Mouse (Mus musculus) hindbrain, embryonic 11.5 days (tissue): Measurements from ENCODE around the gene Adora2b. TPM values are rescaled to one million over a fixed set of nuclear protein-coding genes. Genes with fewer than 3 reads are reported as not detected.

Source experiments
- ATAC-seq: fragments of 200-750 bp; cut with Nextera tagmentation; 2 replicates; pipeline ENCODE4 v1.8.0; 2017; ENCODE audit warnings: mild to moderate bottlenecking, moderate TSS enrichment, moderate library complexity; ENCODE audit not compliant: low FRiP score
- DNase-seq: peaks from one replicate; pipeline ENCODE4 v3.0.0-alpha.2; 2015; ENCODE audit warnings: low spot score
- H3K27ac ChIP-seq: fragments of 300-500 bp; sonication (generic); 2 replicates; pipeline ENCODE4 v1.5.1; 2014; ENCODE audit warnings: mild to moderate bottlenecking, low read depth, low read length
- H3K27me3 ChIP-seq: fragments of 300-500 bp; sonication (generic); 2 replicates; pipeline ENCODE4 v1.6.1; 2014; ENCODE audit warnings: mild to moderate bottlenecking, low read length, moderate library complexity, mixed read lengths; ENCODE audit not compliant: control insufficient read depth, insufficient read depth
- H3K36me3 ChIP-seq: fragments of 300-500 bp; sonication (generic); 2 replicates; pipeline ENCODE4 v1.6.1; 2014; ENCODE audit warnings: mild to moderate bottlenecking, low read length, moderate library complexity, mixed read lengths; ENCODE audit not compliant: control insufficient read depth, insufficient read depth
- H3K4me1 ChIP-seq: fragments of 300-500 bp; sonication (generic); replicated peaks from 2 replicates; pipeline ENCODE4 v1.6.1; 2014; ENCODE audit warnings: low read length, mixed read lengths; ENCODE audit not compliant: control insufficient read depth, insufficient read depth
- H3K4me2 ChIP-seq: fragments of 300-500 bp; sonication (generic); replicated peaks from 2 replicates; pipeline ENCODE4 v1.6.1; 2014; ENCODE audit warnings: mild to moderate bottlenecking, low read depth, low read length
- H3K4me3 ChIP-seq: fragments of 300-500 bp; sonication (generic); 2 replicates; pipeline ENCODE4 v1.5.1; 2014; ENCODE audit warnings: low read depth, low read length
- H3K9ac ChIP-seq: fragments of 300-500 bp; sonication (generic); 2 replicates; pipeline ENCODE4 v1.6.1; 2014; ENCODE audit warnings: low read depth, low read length
- H3K9me3 ChIP-seq: fragments of 300-500 bp; sonication (generic); 2 replicates; pipeline ENCODE4 v1.6.1; 2016; ENCODE audit warnings: low read length; ENCODE audit not compliant: control insufficient read depth
- WGBS: fragments of 180-500 bp; shearing (Covaris S2); extraction: QIAGEN DNeasy Blood & Tissue Kit; methylation state at CpG from one replicate; pipeline ENCODE4 v1.1.7; 2014; 5-methylcytosine and 5-hydroxymethylcytosine counted together
- polyA plus RNA-seq: library from polyadenylated mRNA; unstranded; fragments of >200 nt; fragmentation: Nextera tagmentation; extraction: Ambion mirVana; gene quantifications from 2 replicates; pipeline ENCODE4 v1.2.1, GENCODE M21; 2014

Gene Adora2b
- polyA plus RNA-seq, 1 experiment from 2014 or later, result 4.5 TPM

GRCm38 (mm10) chr11:62285020-62285419 is 36.2 kb downstream of the Adora2b start:
- H3K4me3 ChIP-seq, result no peak overlapping the region
- H3K9ac ChIP-seq, result no peak overlapping the region
- H3K9me3 ChIP-seq, result no peaks in the 10 kb centered on the region
- no peak overlapping the region for H3K4me2 ChIP-seq
- H3K36me3 ChIP-seq, result no peaks in the 10 kb centered on the region
- no peaks in the 10 kb centered on the region; the same call in 1 of the 2 replicates for H3K4me1 ChIP-seq
- DNase-seq (no peak), ATAC-seq (no peak)
- WGBS, result 93% methylated on average over 8 of the region's 8 CpGs
- H3K27ac ChIP-seq, result no peak overlapping the region
- no peaks in the 10 kb centered on the region for H3K27me3 ChIP-seq

DNA sequence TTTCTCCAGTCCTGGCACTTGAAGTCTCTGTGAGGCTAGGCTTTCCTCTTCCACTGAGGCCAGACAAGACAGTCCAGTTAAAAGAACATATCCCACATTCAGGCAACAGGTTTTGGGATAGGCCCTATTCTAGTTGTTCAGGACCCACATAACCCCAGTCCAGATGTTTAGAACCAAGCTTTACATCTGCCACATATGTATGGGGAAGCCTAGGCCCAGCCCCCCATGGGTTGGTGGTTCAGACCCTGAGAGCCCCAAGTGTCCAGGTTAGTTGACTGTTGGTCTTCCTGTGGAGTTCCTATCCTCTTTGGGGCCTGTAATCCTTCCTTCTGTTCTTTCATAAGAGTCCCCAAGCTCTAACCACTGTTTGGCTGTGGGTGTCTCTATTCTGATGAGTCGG is 38.9 kb downstream of the Adora2b start:
- ATAC-seq, result no peak

DNA sequence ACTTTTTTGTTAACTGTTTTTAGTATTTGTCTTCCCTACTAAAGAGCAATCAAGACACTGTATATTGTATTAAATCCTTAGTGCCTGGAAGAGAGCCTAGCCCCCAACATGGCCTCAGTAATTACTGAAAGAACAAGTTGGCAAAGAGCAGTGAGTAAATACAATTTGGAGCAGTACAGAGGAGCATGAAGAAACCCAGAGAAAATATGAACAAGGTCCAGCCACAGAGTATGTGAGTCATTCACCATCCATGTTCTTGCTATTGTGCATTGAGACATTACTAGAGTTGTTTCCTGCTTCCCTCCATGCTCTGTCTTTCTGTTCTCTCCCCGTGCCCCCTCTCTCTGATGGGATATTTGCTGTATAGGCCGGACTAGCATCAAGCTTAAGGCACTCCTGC is 45.3 kb downstream of the Adora2b start:
- 0 out of 2 replicates have a peak, but pooled peaks cover 2% of the 10 kb centered on the region for H3K36me3 ChIP-seq
- 97% methylated on average over 2 of the region's 2 CpGs for WGBS

More for the DNA sequence above, 38.9 kb downstream of the Adora2b start:
- Histone ChIP-seq H3K4me2 (no peak overlapping the region), H3K27me3 (no peaks in the 10 kb centered on the region), H3K4me3 (no peak overlapping the region), H3K27ac (no peak overlapping the region), H3K9ac (no peak overlapping the region), H3K9me3 (no peaks in the 10 kb centered on the region), H3K36me3 (no peaks in the 10 kb centered on the region), H3K4me1 (no peaks in the 10 kb centered on the region)
- 84% methylated on average over 1 of the region's 1 CpGs for WGBS
- no peak for DNase-seq

DNA sequence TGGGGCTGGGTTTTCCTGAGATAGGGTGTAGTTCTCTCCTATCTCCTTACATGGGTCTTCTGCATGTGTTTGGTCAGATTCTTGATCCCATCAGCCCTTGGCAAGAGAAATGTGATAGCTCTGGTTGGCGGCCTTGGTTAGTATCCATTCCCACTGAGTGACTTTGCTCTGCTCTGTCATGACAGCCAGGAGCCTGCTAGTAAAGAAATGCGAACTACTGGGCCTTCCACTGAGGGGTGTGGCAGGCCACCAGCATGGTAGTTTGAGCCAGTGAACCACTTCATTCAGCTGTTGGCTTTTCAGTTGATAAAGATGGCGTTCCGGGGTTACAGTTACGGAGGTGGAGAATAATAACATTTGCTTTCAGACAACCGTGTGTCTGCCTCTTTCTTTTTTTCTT is 50.1 kb downstream of the Adora2b start:
- Histone ChIP-seq H3K27me3 (no peaks in the 10 kb centered on the region), H3K4me3 (no peak overlapping the region), H3K27ac (no peak overlapping the region), H3K9me3 (no peaks in the 10 kb centered on the region), H3K4me1 (0 out of 2 replicates have a peak, but pooled peaks cover 2% of the 10 kb centered on the region), H3K9ac (no peak overlapping the region), H3K36me3 (0 out of 2 replicates have a peak, but pooled peaks cover 2% of the 10 kb centered on the region), H3K4me2 (no peak overlapping the region)
- DNase-seq (no peak), ATAC-seq (no peak)
- 90% methylated on average over 6 of the region's 6 CpGs for WGBS

More for the DNA sequence above, 45.3 kb downstream of the Adora2b start:
- Histone ChIP-seq H3K4me1 (no peaks in the 10 kb centered on the region), H3K9me3 (no peaks in the 10 kb centered on the region), H3K9ac (no peak overlapping the region), H3K4me3 (no peak overlapping the region), H3K27ac (no peak overlapping the region), H3K27me3 (no peaks in the 10 kb centered on the region), H3K4me2 (no peak overlapping the region)
- DNase-seq (no peak), ATAC-seq (no peak)

DNA sequence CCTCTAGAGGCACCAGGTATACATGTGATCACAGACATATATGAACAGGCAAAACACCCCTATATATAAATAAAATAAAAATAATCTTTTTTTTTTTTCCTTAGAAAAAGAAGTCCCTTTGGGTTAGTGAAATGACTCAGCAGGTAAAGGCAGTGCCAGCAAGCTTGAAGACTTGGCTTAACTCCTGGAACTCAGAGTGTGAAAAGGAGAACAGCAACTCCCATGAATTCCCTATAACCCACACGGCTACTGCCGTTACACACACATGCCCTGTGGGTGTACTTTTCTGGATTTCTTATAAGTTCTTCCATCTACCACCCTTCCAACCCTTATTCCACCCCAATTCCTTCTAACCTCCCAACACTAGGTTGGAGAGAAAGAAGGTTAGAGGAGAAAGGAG is 57.1 kb downstream of the Adora2b start:
- no peak for DNase-seq
- Histone ChIP-seq H3K4me2 (no peak overlapping the region), H3K27ac (no peak overlapping the region), H3K9me3 (no peaks in the 10 kb centered on the region), H3K4me3 (no peak overlapping the region), H3K9ac (no peak overlapping the region), H3K36me3 (no peaks in the 10 kb centered on the region), H3K4me1 (0 out of 2 replicates have a peak, but pooled peaks cover 2% of the 10 kb centered on the region), H3K27me3 (no peaks in the 10 kb centered on the region)
- 100% methylated on average over 2 of the region's 2 CpGs for WGBS
- no peak for ATAC-seq

DNA sequence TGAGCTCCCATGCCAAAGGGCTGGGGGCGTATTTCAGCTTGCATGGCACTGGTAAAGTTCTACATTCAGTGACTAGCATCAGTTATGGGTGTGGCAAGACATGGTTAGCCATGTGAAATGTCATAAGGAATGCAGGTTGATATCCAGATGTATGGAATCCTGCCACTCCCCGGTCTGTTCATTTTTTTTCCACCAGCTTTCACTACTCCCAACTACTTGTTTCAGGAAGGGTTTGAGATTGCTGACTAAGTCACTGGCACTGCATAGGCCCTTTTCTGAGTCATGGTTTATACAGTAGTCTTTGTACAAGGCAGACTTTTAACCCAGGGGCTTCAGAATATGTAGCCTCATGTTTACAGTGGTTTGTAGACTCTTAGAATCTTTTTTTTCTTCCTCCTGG is 60.5 kb downstream of the Adora2b start:
- DNase-seq, result no peak
- ATAC-seq, result no peak
- Histone ChIP-seq H3K27ac (no peak overlapping the region), H3K4me2 (no peak overlapping the region), H3K9ac (no peak overlapping the region), H3K4me3 (no peak overlapping the region), H3K9me3 (no peaks in the 10 kb centered on the region), H3K36me3 (no peaks in the 10 kb centered on the region), H3K27me3 (no peaks in the 10 kb centered on the region), H3K4me1 (no peaks in the 10 kb centered on the region)
- 93% methylated on average over 2 of the region's 2 CpGs for WGBS

DNA sequence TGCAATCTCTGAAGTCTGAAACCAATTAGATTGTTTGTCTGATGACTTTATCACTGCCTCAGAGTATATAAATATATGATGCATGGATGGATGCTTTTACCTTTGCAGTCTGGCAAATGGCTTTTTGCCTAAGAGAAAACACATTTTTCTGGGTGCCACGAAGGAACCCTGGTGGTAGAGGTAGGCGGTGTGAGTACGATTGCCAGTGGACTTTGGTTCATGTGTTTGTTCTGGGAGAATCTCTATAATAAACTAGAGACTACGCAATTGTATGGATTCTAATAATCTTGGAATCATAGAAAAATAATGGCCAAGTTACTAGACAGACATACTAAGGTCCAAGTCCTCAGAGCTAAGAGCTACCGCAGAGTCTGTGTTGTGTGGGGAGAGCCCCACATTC is 66.2 kb downstream of the Adora2b start:
- Histone ChIP-seq H3K36me3 (peaks cover 3% of the 10 kb centered on the region; the same call in 1 of the 2 replicates), H3K4me3 (no peak overlapping the region), H3K9me3 (no peaks in the 10 kb centered on the region), H3K4me2 (no peak overlapping the region), H3K9ac (no peak overlapping the region), H3K27me3 (no peaks in the 10 kb centered on the region), H3K27ac (no peak overlapping the region), H3K4me1 (no peaks in the 10 kb centered on the region)
- WGBS, result 97% methylated on average over 5 of the region's 5 CpGs
- DNase-seq (no peak), ATAC-seq (no peak)

Other genes with a start within 250 kb of the Adora2b start
- gene Zswim7, start 32.4 kb downstream of the Adora2b start, polyA plus RNA-seq, result 19.2 and 19.9 TPM in 2 replicates
- 16.7 and 21.0 TPM in 2 replicates for gene Ttc19, start 32.5 kb downstream of the Adora2b start, polyA plus RNA-seq
- 13.6 and 13.7 TPM in 2 replicates for gene Pigl, start 209.5 kb downstream of the Adora2b start, polyA plus RNA-seq
- gene Ncor1, start 209.6 kb downstream of the Adora2b start, polyA plus RNA-seq, result 170 and 189 TPM in 2 replicates